Comparison of ENCODE assay signal across 11 mouse cellular contexts in the genomic region with DNA sequence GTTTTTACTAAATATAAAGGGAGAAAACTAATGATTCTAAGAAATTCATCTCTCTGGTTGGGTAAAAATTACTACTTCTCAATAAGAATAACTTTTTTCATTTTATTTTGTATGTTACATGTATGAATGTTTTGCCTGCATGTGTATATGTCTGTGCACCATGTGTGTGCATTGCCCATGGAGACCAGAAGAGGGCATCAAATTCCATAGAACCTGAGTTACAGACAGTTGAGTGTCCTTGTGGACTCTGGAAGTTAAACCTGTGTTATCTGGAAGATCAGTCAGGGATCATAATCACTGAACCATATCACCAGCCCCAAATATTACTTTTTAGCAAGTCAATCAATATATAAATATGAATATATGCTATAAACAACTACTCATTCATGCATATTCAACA.
DNase-seq lines count a peak whose midpoint lies in the region; ATAC-seq and TF ChIP-seq lines count a peak whose summit lies in the region.
"Had no signal": no experiment of that assay in that cellular context is flagged by ENCODE, and none has a peak within 500 bp of the region (broad histone marks: within the 10 kb centered on the region; RNA-seq: fewer than 3 reads in every experiment).

No protein-coding gene starts in this region.

- no peak overlapping the region for H3K4me3 ChIP-seq in layer of hippocampus, adult 2 months
- H3K4me3 ChIP-seq in heart, embryonic 12.5 days, result no peak overlapping the region
- H3K4me3 ChIP-seq: embryonic facial prominence, embryonic 13.5 days; forebrain, embryonic 12.5 days; lung, embryonic 15.5 days; midbrain, embryonic 12.5 days had no signal

- no peak overlapping the region for H3K9ac ChIP-seq in heart, embryonic 12.5 days
- H3K9ac ChIP-seq: embryonic facial prominence, embryonic 13.5 days; forebrain, embryonic 12.5 days; lung, embryonic 15.5 days; midbrain, embryonic 12.5 days had no signal

- ATAC-seq in heart, embryonic 12.5 days (ENCODE audit: insufficient number of reproducible peaks, low FRiP score), result no peak

- DNase-seq in layer of hippocampus, adult 2 months (ENCODE audit: low spot score in 2 of 2), result no peak
- no peak for DNase-seq in layer of hippocampus, postnatal 14 days (ENCODE audit: low spot score in 2 of 2)
- peak; percentile 57 for DNase-seq in thymus, postnatal 25 days
- no peak for DNase-seq in thymus, postnatal 36 days
- DNase-seq in NIH3T3 (ENCODE audit: low read depth), result peak; percentile 9
- DNase-seq in ovary, adult 18-20 months (ENCODE audit: low spot score), result no peak

- H3K4me1 ChIP-seq in heart, embryonic 12.5 days (replicated peaks), result no peaks in the 10 kb centered on the region
- H3K4me1 ChIP-seq: embryonic facial prominence, embryonic 13.5 days; forebrain, embryonic 12.5 days; lung, embryonic 15.5 days; midbrain, embryonic 12.5 days had no signal

- H3K36me3 ChIP-seq in heart, embryonic 12.5 days, result no peaks in the 10 kb centered on the region
- H3K36me3 ChIP-seq: embryonic facial prominence, embryonic 13.5 days; forebrain, embryonic 12.5 days; lung, embryonic 15.5 days; midbrain, embryonic 12.5 days had no signal

- H3K4me2 ChIP-seq in heart, embryonic 12.5 days, result no peak overlapping the region
- H3K4me2 ChIP-seq: embryonic facial prominence, embryonic 13.5 days; forebrain, embryonic 12.5 days; lung, embryonic 15.5 days; midbrain, embryonic 12.5 days had no signal

- peak; percentile 57 for TF ChIP-seq CTCF in layer of hippocampus, adult 2 months (conservative IDR thresholded peaks at IDR 0.05)

- no peak overlapping the region for H3K27ac ChIP-seq in layer of hippocampus, adult 2 months
- no peak overlapping the region for H3K27ac ChIP-seq in heart, embryonic 12.5 days (ENCODE audit: poor library complexity, severe bottlenecking)
- H3K27ac ChIP-seq: embryonic facial prominence, embryonic 13.5 days; forebrain, embryonic 12.5 days; lung, embryonic 15.5 days; midbrain, embryonic 12.5 days had no signal

- H3K9me3 ChIP-seq in heart, embryonic 12.5 days (replicated peaks), result no peaks in the 10 kb centered on the region
- H3K9me3 ChIP-seq: embryonic facial prominence, embryonic 13.5 days; forebrain, embryonic 12.5 days; lung, embryonic 15.5 days; midbrain, embryonic 12.5 days had no signal

- H3K27me3 ChIP-seq in heart, embryonic 12.5 days (replicated peaks), result no peaks in the 10 kb centered on the region
- H3K27me3 ChIP-seq: embryonic facial prominence, embryonic 13.5 days; forebrain, embryonic 12.5 days; lung, embryonic 15.5 days; midbrain, embryonic 12.5 days had no signal

Comparison
In these comparisons a context has a peak if more than half of its experiments do, and no peak if none do; other contexts are left out.
1. DNase-seq: peak in thymus, postnatal 25 days (single experiment) and NIH3T3 (single experiment); none in layer of hippocampus, adult 2 months (0 of 2), layer of hippocampus, postnatal 14 days (0 of 2), thymus, postnatal 36 days (0 of 2) and ovary, adult 18-20 months (single experiment).